Mouse (Mus musculus) heart, embryonic 12.5 days (tissue): ENCODE data around the gene Cebpa. TPM values are rescaled to one million over a fixed set of nuclear protein-coding genes. Genes with fewer than 3 reads are reported as not detected.

ENCODE experiments used
- ATAC-seq: fragments of 200-750 bp; cut with Nextera tagmentation; 2 replicates; pipeline ENCODE4 v1.8.0; 2017; ENCODE audit warnings: moderate TSS enrichment, moderate library complexity; ENCODE audit not compliant: insufficient number of reproducible peaks, low FRiP score
- H3K27ac ChIP-seq: fragments of 300-500 bp; sonication (generic); 2 replicates; pipeline ENCODE4 v1.5.1; 2016; ENCODE audit warnings: mild to moderate bottlenecking, moderate library complexity; ENCODE audit not compliant: poor library complexity, severe bottlenecking
- H3K27me3 ChIP-seq: fragments of 300-500 bp; sonication (generic); replicated peaks from 2 replicates; pipeline ENCODE4 v1.6.1; 2016; ENCODE audit warnings: mild to moderate bottlenecking, moderate library complexity
- H3K36me3 ChIP-seq: fragments of 300-500 bp; sonication (generic); 2 replicates; pipeline ENCODE4 v1.6.1; 2016; ENCODE audit warnings: mild to moderate bottlenecking, moderate library complexity
- H3K4me1 ChIP-seq: fragments of 300-500 bp; sonication (generic); replicated peaks from 2 replicates; pipeline ENCODE4 v1.6.1; 2016; ENCODE audit warnings: mild to moderate bottlenecking
- H3K4me2 ChIP-seq: fragments of 300-500 bp; sonication (generic); 2 replicates; pipeline ENCODE4 v1.6.1; 2016; ENCODE audit warnings: mild to moderate bottlenecking, moderate library complexity
- H3K4me3 ChIP-seq: fragments of 300-500 bp; sonication (generic); 2 replicates; pipeline ENCODE4 v1.5.1; 2016; ENCODE audit warnings: mild to moderate bottlenecking
- H3K9ac ChIP-seq: fragments of 300-500 bp; sonication (generic); 2 replicates; pipeline ENCODE4 v1.6.1; 2016; ENCODE audit warnings: mild to moderate bottlenecking, moderate library complexity
- H3K9me3 ChIP-seq: fragments of 300-500 bp; sonication (generic); replicated peaks from 2 replicates; pipeline ENCODE4 v1.6.1; 2016; ENCODE audit warnings: mild to moderate bottlenecking, moderate library complexity
- WGBS: fragments of 180-500 bp; shearing (Covaris S2); methylation state at CpG from one replicate; pipeline ENCODE4 v1.1.7; 2016; 5-methylcytosine and 5-hydroxymethylcytosine counted together
- polyA plus RNA-seq: library from polyadenylated mRNA; unstranded; fragments of >200 nt; fragmentation: Nextera tagmentation; extraction: Ambion mirVana; gene quantifications from 2 replicates; pipeline ENCODE4 v1.2.1, GENCODE M21; 2016

The Cebpa gene
- polyA plus RNA-seq, 1 experiment from 2014 or later = 0.92 TPM

GRCm38 (mm10) chr7:35130059-35130738, 11.1 kb downstream of the Cebpa start:
- Histone ChIP-seq H3K27me3 (peaks cover 47% of the 10 kb centered on the region), H3K9me3 (no peaks in the 10 kb centered on the region), H3K9ac (no peak overlapping the region), H3K4me1 (0 out of 2 replicates have a peak, but pooled peaks cover 4% of the 10 kb centered on the region), H3K27ac (no peak overlapping the region), H3K4me3 (no peak overlapping the region), H3K4me2 (no peak overlapping the region), H3K36me3 (no peaks in the 10 kb centered on the region)
- no peak for ATAC-seq
- WGBS = 79% methylated on average over 13 of the region's 13 CpGs

- 85% methylated on average over 5 of the region's 5 CpGs for WGBS
- Histone ChIP-seq H3K4me1 (0 out of 2 replicates have a peak, but pooled peaks cover 4% of the 10 kb centered on the region), H3K4me2 (no peak overlapping the region), H3K27ac (no peak overlapping the region), H3K4me3 (no peak overlapping the region), H3K9ac (no peak overlapping the region), H3K27me3 (peaks cover 48% of the 10 kb centered on the region), H3K9me3 (no peaks in the 10 kb centered on the region), H3K36me3 (no peaks in the 10 kb centered on the region)
- ATAC-seq = no peak
Observed at GRCm38 (mm10) chr7:35130888-35131287, 11.8 kb downstream of the Cebpa start.

GRCm38 (mm10) chr7:35131601-35132000, 12.5 kb downstream of the Cebpa start:
- Histone ChIP-seq H3K4me2 (no peak overlapping the region), H3K36me3 (no peaks in the 10 kb centered on the region), H3K4me1 (0 out of 2 replicates have a peak, but pooled peaks cover 4% of the 10 kb centered on the region), H3K4me3 (no peak overlapping the region), H3K27ac (no peak overlapping the region), H3K9ac (no peak overlapping the region), H3K27me3 (peaks cover 45% of the 10 kb centered on the region), H3K9me3 (no peaks in the 10 kb centered on the region)
- 92% methylated on average over 9 of the region's 9 CpGs for WGBS
- no peak for ATAC-seq

GRCm38 (mm10) chr7:35134621-35135020, 15.5 kb downstream of the Cebpa start:
- Histone ChIP-seq H3K4me2 (no peak overlapping the region), H3K4me1 (no peaks in the 10 kb centered on the region), H3K4me3 (no peak overlapping the region), H3K27ac (no peak overlapping the region), H3K36me3 (no peaks in the 10 kb centered on the region), H3K9ac (no peak overlapping the region), H3K9me3 (no peaks in the 10 kb centered on the region), H3K27me3 (peaks cover 28% of the 10 kb centered on the region)
- WGBS = 38% methylated on average over 5 of the region's 5 CpGs
- no peak for ATAC-seq

DNA sequence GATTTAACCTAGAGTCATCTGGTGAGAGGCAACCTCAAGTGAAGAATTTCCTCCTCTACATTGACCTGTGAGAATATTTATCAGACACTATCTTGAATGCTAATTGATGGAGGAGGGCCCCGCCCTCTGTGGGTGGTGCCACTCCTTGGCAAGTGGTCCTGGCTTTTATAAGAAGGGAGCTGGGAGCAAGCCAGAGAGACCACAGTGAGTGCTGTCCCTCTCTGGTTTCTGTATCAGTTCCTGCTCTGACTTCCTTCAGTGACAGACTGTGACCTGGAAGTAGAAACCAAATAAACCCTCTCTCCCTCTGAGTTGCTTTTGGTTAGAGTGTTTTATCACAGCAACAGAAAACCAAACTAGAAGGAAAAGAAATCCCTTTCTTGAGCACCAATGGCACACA, 18.4 kb downstream of the Cebpa start:
- Histone ChIP-seq H3K4me3 (no peak overlapping the region), H3K9me3 (no peaks in the 10 kb centered on the region), H3K27me3 (peaks cover 25% of the 10 kb centered on the region), H3K9ac (no peak overlapping the region), H3K36me3 (no peaks in the 10 kb centered on the region), H3K27ac (no peak overlapping the region), H3K4me2 (no peak overlapping the region), H3K4me1 (peaks cover 8% of the 10 kb centered on the region)
- 64% methylated on average over 1 of the region's 1 CpGs for WGBS
- ATAC-seq = no peak

GRCm38 (mm10) chr7:35138481-35138880, 19.4 kb downstream of the Cebpa start:
- no peak overlapping the region for H3K27ac ChIP-seq
- WGBS = 52% methylated on average over 4 of the region's 4 CpGs
- no peaks in the 10 kb centered on the region for H3K9me3 ChIP-seq

DNA sequence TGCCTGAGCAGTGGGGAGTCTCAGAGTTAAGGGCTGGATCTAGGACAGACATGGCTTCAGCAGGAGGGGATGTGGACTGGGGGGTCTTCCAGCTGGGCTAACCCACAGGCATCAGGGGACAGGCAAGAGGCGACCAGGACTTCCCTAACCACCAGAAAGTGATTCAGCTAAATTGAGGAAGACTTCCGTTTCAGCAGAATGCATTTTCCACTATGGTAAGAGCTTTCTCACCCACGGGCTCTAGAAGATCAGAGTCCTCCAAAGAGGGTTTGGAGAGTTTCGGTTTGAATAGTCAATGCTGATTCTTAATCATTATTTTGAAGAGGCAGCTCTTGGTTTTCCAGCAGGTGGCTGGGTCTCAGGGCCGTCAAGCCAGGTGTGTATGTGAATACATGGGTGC, 20.8 kb downstream of the Cebpa start:
- Histone ChIP-seq H3K36me3 (no peaks in the 10 kb centered on the region), H3K27me3 (peaks cover 10% of the 10 kb centered on the region; the same call in 1 of the 2 replicates), H3K27ac (no peak overlapping the region), H3K9ac (no peak overlapping the region), H3K4me1 (peaks cover 8% of the 10 kb centered on the region), H3K4me3 (no peak overlapping the region), H3K9me3 (no peaks in the 10 kb centered on the region), H3K4me2 (no peak overlapping the region)
- WGBS = 76% methylated on average over 5 of the region's 5 CpGs
- ATAC-seq = no peak

More at GRCm38 (mm10) chr7:35138481-35138880, 19.4 kb downstream of the Cebpa start:
- no peak overlapping the region for H3K4me2 ChIP-seq
- H3K4me3 ChIP-seq = no peak overlapping the region
- H3K9ac ChIP-seq = no peak overlapping the region
- H3K36me3 ChIP-seq = no peaks in the 10 kb centered on the region
- 0 out of 2 replicates have a peak, but pooled peaks have one; percentile 33 for ATAC-seq
- peaks cover 8% of the 10 kb centered on the region for H3K4me1 ChIP-seq
- H3K27me3 ChIP-seq = peaks cover 22% of the 10 kb centered on the region

GRCm38 (mm10) chr7:35141519-35141918, 22.4 kb downstream of the Cebpa start:
- ATAC-seq = no peak
- Histone ChIP-seq H3K36me3 (no peaks in the 10 kb centered on the region), H3K27ac (no peak overlapping the region), H3K9ac (no peak overlapping the region), H3K9me3 (no peaks in the 10 kb centered on the region), H3K4me3 (no peak overlapping the region), H3K27me3 (no peaks in the 10 kb centered on the region), H3K4me2 (no peak overlapping the region), H3K4me1 (peaks cover 8% of the 10 kb centered on the region)
- 37% methylated on average over 5 of the region's 5 CpGs for WGBS

GRCm38 (mm10) chr7:35142522-35142921, 23.4 kb downstream of the Cebpa start:
- 61% methylated on average over 8 of the region's 8 CpGs for WGBS
- no peak overlapping the region for H3K9ac ChIP-seq
- no peak overlapping the region for H3K4me2 ChIP-seq
- H3K4me3 ChIP-seq = no peak overlapping the region
- H3K27me3 ChIP-seq = no peaks in the 10 kb centered on the region
- H3K4me1 ChIP-seq = peaks cover 8% of the 10 kb centered on the region
- no peak overlapping the region for H3K27ac ChIP-seq
- no peak for ATAC-seq
- no peaks in the 10 kb centered on the region for H3K9me3 ChIP-seq
- H3K36me3 ChIP-seq = no peaks in the 10 kb centered on the region

- Histone ChIP-seq H3K4me2 (no peak overlapping the region), H3K9ac (no peak overlapping the region), H3K4me3 (no peak overlapping the region), H3K4me1 (peaks cover 8% of the 10 kb centered on the region), H3K27ac (no peak overlapping the region), H3K27me3 (no peaks in the 10 kb centered on the region), H3K36me3 (no peaks in the 10 kb centered on the region), H3K9me3 (no peaks in the 10 kb centered on the region)
- 64% methylated on average over 6 of the region's 6 CpGs for WGBS
- no peak for ATAC-seq
Observed at GRCm38 (mm10) chr7:35143864-35144618, 24.9 kb downstream of the Cebpa start.

DNA sequence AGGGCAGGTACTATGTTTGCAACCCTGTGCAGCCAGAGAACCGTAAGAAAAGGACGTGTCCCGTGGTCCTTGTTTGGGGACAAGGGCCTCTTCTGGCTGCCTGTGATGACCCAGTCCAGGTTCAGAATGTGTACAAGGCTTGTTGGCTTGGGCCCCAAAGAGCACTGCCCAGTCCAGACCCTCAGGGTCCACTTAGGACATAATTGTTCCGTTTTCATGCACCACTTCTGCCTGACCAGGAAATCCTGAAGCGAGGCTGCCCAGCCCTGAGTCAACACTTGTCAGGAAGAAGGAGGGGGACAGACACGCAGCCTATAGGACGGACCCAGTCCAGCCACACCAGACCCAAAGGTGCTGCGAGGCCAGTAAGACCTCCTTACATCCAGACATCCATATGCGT, 26.0 kb downstream of the Cebpa start:
- no peak overlapping the region for H3K4me3 ChIP-seq
- 74% methylated on average over 9 of the region's 9 CpGs for WGBS
- H3K4me2 ChIP-seq = no peak overlapping the region
- no peaks in the 10 kb centered on the region for H3K9me3 ChIP-seq
- peaks cover 11% of the 10 kb centered on the region for H3K4me1 ChIP-seq
- H3K27me3 ChIP-seq = no peaks in the 10 kb centered on the region; the same call in 1 of the 2 replicates
- ATAC-seq = no peak
- no peak overlapping the region for H3K27ac ChIP-seq
- H3K9ac ChIP-seq = no peak overlapping the region
- H3K36me3 ChIP-seq = no peaks in the 10 kb centered on the region
